Mouse (Mus musculus) stomach, postnatal 0 days (tissue): ENCODE measurements around the gene Satb1. TPM values are rescaled to one million over a fixed set of nuclear protein-coding genes. Genes with fewer than 3 reads are reported as not detected.

Experiments
- ATAC-seq: fragments of 200-750 bp; cut with Nextera tagmentation; 2 replicates; pipeline ENCODE4 v1.8.0; 2017; ENCODE audit not compliant: low FRiP score, low TSS enrichment
- DNase-seq: peaks from one replicate; pipeline ENCODE4 v3.0.0-alpha.2; 2016; ENCODE audit warnings: low spot score
- H3K27ac ChIP-seq: fragments of 300-500 bp; sonication (generic); replicated peaks from 2 replicates; pipeline ENCODE4 v1.5.1; 2014; ENCODE audit warnings: mild to moderate bottlenecking, control low read depth
- H3K27me3 ChIP-seq: fragments of 300-500 bp; sonication (generic); 2 replicates; pipeline ENCODE4 v1.6.1; 2014; ENCODE audit warnings: low read length; ENCODE audit not compliant: control insufficient read depth, insufficient read depth
- H3K36me3 ChIP-seq: fragments of 300-500 bp; sonication (generic); 2 replicates; pipeline ENCODE4 v1.6.1; 2014; ENCODE audit warnings: low read length, mixed read lengths; ENCODE audit not compliant: control insufficient read depth, insufficient read depth
- H3K4me1 ChIP-seq: fragments of 300-500 bp; sonication (generic); replicated peaks from 2 replicates; pipeline ENCODE4 v1.6.1; 2014; ENCODE audit warnings: antibody characterized with exemption; ENCODE audit not compliant: control insufficient read depth, insufficient read depth
- H3K4me2 ChIP-seq: fragments of 300-500 bp; sonication (generic); replicated peaks from 2 replicates; pipeline ENCODE4 v1.6.1; 2014; ENCODE audit warnings: low read depth, mild to moderate bottlenecking, control low read depth, moderate library complexity
- H3K4me3 ChIP-seq: fragments of 300-500 bp; sonication (generic); 2 replicates; pipeline ENCODE4 v1.5.1; 2014; ENCODE audit warnings: low read depth, low read length, control low read depth
- H3K9ac ChIP-seq: fragments of 300-500 bp; sonication (generic); 2 replicates; pipeline ENCODE4 v1.6.1; 2014; ENCODE audit warnings: mild to moderate bottlenecking, low read length, control low read depth, mixed read lengths
- H3K9me3 ChIP-seq: fragments of 300-500 bp; sonication (generic); 2 replicates; pipeline ENCODE4 v1.6.1; 2016; ENCODE audit warnings: low read length; ENCODE audit not compliant: control insufficient read depth
- CTCF ChIP-seq: IDR thresholded peaks from 2 replicates; pipeline ENCODE4 v1.5.1; 2016; ENCODE audit warnings: antibody characterized with exemption, low read depth, mild to moderate bottlenecking, moderate library complexity
- EP300 ChIP-seq: optimal IDR thresholded peaks from 2 replicates; pipeline ENCODE3; 2016; ENCODE audit warnings: antibody characterized with exemption
- WGBS: fragments of 180-500 bp; shearing (Covaris S2); extraction: QIAGEN DNeasy Blood & Tissue Kit; methylation state at CpG from one replicate; pipeline ENCODE4 v1.1.7; 2014; 5-methylcytosine and 5-hydroxymethylcytosine counted together
- polyA plus RNA-seq: library from polyadenylated mRNA; unstranded; fragments of >200 nt; fragmentation: Nextera tagmentation; extraction: Ambion mirVana; gene quantifications from 2 replicates; pipeline ENCODE4 v1.2.1, GENCODE M21; 2015

Satb1 gene
- polyA plus RNA-seq, 1 experiment from 2014 or later: 2.9 TPM

DNA sequence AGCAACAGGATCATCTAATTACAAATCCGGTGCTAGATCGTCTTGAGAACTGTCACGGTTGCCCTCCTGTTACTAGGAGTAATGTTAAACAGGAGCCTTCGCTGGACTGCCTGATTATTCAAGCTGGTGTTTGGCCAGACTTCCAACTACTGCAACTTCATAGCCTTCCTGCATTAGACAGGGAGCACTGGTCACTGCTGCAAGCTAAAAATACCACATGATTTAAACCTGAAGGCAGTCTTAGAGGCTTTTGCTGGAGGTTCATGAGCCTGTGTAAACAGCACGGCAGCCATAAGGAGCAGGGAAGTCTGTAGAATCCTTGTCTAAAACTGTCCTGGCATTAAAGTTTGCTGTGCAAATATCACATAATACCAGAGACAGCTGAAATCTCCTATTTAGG is 25.7 kb downstream of the Satb1 start:
- no peak overlapping the region for H3K4me3 ChIP-seq
- H3K27ac ChIP-seq: no peak overlapping the region
- H3K9me3 ChIP-seq: no peaks in the 10 kb centered on the region
- H3K36me3 ChIP-seq: no peaks in the 10 kb centered on the region
- TF ChIP-seq EP300: no peak
- TF ChIP-seq CTCF: no peak
- no peaks in the 10 kb centered on the region for H3K4me1 ChIP-seq
- H3K4me2 ChIP-seq: no peak overlapping the region
- ATAC-seq (no peak; the same call in 1 of the 2 replicates), DNase-seq (no peak)
- H3K27me3 ChIP-seq: no peaks in the 10 kb centered on the region
- 41% methylated on average over 5 of the region's 5 CpGs for WGBS
- H3K9ac ChIP-seq: no peak overlapping the region

DNA sequence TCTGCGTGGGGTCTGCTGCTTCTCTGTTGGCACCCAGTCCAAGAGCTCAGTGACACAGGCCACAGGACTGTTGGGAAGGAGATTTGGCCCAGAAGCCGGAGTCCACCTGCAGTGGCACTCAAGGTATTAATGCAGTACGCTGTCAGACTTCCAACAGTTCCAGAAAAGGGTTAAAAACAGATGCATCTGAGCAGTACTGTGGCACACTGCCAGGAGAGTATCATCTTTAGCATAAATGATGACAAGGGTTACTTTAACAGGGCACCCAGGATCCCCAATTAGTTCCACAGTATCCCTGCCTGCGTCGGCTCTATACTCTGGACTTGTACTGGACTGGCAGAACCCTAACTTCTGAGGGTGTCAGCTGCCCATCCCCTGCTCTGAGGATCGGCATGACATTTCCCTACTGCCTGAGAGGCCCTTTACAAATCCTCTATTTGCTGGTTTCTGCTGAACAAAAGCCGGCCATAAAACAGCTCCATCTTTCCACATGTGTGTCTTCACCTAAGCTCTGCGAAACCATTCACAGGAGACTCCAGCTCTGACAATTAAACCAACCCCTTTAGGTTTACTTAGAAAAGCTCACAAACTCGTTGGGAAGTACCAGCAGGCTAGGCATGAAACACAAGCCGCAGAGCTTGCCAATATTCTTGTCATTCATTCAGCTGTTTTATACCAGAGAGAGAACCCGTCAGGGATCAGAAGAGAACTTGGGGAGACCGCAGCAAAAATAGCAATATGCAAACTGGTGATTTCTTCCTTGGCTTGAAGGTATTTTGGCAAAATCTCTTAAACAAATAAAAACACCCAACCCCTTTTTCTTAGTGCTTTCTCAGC is 26.7 kb downstream of the Satb1 start:
- TF ChIP-seq CTCF (no peak), EP300 (no peak)
- ATAC-seq: no peak
- Histone ChIP-seq H3K9ac (no peak overlapping the region), H3K4me2 (no peak overlapping the region), H3K27ac (no peak overlapping the region), H3K4me3 (no peak overlapping the region), H3K36me3 (no peaks in the 10 kb centered on the region), H3K4me1 (no peaks in the 10 kb centered on the region), H3K27me3 (no peaks in the 10 kb centered on the region), H3K9me3 (no peaks in the 10 kb centered on the region)
- 65% methylated on average over 12 of the region's 12 CpGs for WGBS
- DNase-seq: no peak

DNA sequence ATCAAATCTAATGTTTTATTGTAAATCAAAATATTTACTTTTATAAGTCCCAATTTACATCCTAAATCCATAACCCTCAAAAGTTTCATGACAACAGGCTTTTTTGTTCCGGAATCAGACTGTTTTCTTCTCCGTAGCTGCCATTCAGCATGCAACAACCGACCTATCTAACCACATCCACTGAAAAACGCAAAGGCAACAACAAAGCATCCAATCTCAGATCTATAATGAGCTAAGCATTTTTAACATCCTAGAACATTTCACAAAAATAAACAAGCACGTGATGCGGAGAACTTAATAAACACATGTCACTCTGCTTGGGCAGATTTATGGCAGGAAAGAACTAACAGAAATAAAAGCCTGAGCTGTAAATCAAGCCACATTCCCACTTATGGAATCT is 32.9 kb downstream of the Satb1 start:
- no peaks in the 10 kb centered on the region for H3K9me3 ChIP-seq
- no peak for ATAC-seq
- no peak overlapping the region for H3K4me2 ChIP-seq
- H3K27me3 ChIP-seq: no peaks in the 10 kb centered on the region
- H3K36me3 ChIP-seq: no peaks in the 10 kb centered on the region
- no peak for DNase-seq
- H3K4me1 ChIP-seq: no peaks in the 10 kb centered on the region
- TF ChIP-seq CTCF (no peak), EP300 (no peak)
- no peak overlapping the region for H3K9ac ChIP-seq
- H3K27ac ChIP-seq: no peak overlapping the region
- H3K4me3 ChIP-seq: no peak overlapping the region
- 60% methylated on average over 6 of the region's 6 CpGs for WGBS

DNA sequence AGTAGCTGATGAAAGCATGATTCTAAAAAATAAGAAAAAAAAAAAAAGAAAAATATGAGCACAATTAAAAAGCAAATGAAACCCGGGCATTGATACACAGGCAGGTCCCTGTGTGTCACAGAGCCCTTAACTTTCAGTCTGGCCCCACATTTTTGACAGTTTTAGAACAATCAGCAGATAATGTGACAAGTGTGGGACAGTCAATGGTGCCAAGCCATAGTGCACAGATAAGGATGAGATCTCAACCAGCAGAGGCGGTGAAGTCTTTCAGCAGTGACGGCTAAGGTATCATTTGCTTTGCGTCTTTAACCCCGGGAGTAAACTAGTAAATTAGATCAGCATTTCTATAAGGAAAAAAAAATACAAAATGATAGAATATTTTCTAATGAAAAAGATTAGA is 36.6 kb downstream of the Satb1 start:
- H3K4me2 ChIP-seq: no peak overlapping the region
- H3K9me3 ChIP-seq: no peaks in the 10 kb centered on the region
- H3K4me3 ChIP-seq: no peak overlapping the region
- no peaks in the 10 kb centered on the region for H3K4me1 ChIP-seq
- 94% methylated on average over 5 of the region's 5 CpGs for WGBS
- no peaks in the 10 kb centered on the region for H3K36me3 ChIP-seq
- no peak overlapping the region for H3K9ac ChIP-seq
- no peak for TF ChIP-seq EP300
- no peak for TF ChIP-seq CTCF
- H3K27me3 ChIP-seq: no peaks in the 10 kb centered on the region
- ATAC-seq (no peak), DNase-seq (no peak)
- H3K27ac ChIP-seq: no peak overlapping the region

DNA sequence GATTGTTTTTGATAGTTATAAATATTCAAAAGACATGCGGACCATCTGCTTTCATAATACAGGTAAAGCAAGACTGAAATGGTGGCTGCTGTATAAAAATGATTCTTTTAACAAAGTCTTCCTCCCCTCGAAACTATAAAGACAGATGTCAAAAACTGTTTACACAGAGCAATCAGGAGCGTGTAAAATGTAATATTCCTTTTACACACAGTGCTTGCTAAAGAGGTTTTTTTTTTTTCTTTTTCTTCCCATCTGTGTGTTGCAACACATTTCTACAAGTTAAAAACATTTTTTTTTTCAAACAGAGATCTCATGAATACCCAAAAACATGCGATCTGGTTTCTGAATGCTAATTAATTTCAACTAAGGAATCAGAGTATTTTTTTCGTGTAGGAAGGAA is 41.9 kb downstream of the Satb1 start:
- Histone ChIP-seq H3K4me3 (no peak overlapping the region), H3K4me2 (no peak overlapping the region), H3K36me3 (no peaks in the 10 kb centered on the region), H3K9me3 (no peaks in the 10 kb centered on the region), H3K9ac (no peak overlapping the region), H3K27me3 (no peaks in the 10 kb centered on the region), H3K27ac (no peak overlapping the region), H3K4me1 (no peaks in the 10 kb centered on the region)
- WGBS: 56% methylated on average over 5 of the region's 5 CpGs
- no peak for DNase-seq
- TF ChIP-seq CTCF: no peak
- no peak for TF ChIP-seq EP300
- ATAC-seq: no peak

DNA sequence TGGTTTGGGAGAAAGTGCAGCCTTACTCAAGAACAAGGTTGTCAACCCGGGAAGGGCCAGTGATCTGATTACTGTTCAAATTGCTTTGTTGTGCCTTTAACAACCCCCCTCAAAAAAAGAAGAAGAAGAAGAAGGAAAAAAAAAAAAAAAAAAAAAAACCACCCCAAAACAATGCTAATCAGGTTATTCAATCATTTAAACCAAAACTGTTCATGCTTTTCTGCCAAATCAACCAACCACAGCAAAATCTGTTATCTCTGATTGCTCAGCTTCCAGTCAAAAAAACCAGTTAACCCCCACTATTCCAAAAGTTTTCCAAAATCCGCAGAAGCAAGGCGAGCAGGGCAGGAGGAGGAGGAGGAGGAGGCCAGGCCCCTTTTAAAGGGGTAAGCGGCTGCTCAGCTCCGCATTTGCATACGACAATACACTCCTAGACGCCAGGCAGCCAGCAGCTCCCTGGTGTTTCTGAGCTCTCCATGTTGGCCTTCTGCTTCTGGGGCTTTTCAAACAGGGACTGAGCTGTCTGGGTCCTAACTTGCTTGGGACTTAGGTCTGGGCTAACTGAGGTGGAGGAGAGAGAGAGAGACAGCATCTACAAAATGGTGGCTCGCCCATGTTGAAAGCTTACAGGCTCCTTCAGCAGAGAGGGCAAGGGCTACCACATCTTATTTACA is 42.6 kb downstream of the Satb1 start:
- TF ChIP-seq CTCF (no peak), EP300 (no peak)
- H3K9me3 ChIP-seq: no peaks in the 10 kb centered on the region
- H3K27me3 ChIP-seq: no peaks in the 10 kb centered on the region
- no peak overlapping the region for H3K27ac ChIP-seq
- no peak overlapping the region for H3K4me3 ChIP-seq
- ATAC-seq: no peak
- no peak for DNase-seq
- peak overlapping the region; percentile 19; the same call in 1 of the 2 replicates for H3K4me2 ChIP-seq
- WGBS: 29% methylated on average over 8 of the region's 8 CpGs
- H3K9ac ChIP-seq: no peak overlapping the region
- no peaks in the 10 kb centered on the region for H3K4me1 ChIP-seq
- no peaks in the 10 kb centered on the region for H3K36me3 ChIP-seq
